Mouse (Mus musculus) heart, postnatal 0 days (tissue): Measurements from ENCODE around the gene Dusp1. TPM values are rescaled to one million over a fixed set of nuclear protein-coding genes. Genes with fewer than 3 reads are reported as not detected.

Experiments
- ATAC-seq: fragments of 200-750 bp; cut with Nextera tagmentation; 2 replicates; pipeline ENCODE4 v1.8.0; 2017; ENCODE audit warnings: low read depth, moderate number of reproducible peaks, moderate library complexity; ENCODE audit not compliant: insufficient read depth
- DNase-seq: peaks from one replicate; pipeline ENCODE4 v3.0.0-alpha.2; 2016; ENCODE audit warnings: low spot score
- H3K27ac ChIP-seq: fragments of 300-500 bp; sonication (generic); 2 replicates; pipeline ENCODE4 v1.5.1; 2014; ENCODE audit warnings: low read depth, mild to moderate bottlenecking
- H3K27me3 ChIP-seq: fragments of 300-500 bp; sonication (generic); 2 replicates; pipeline ENCODE4 v1.6.1; 2014; ENCODE audit warnings: low read length, mixed read lengths; ENCODE audit not compliant: control insufficient read depth, insufficient read depth
- H3K36me3 ChIP-seq: fragments of 300-500 bp; sonication (generic); replicated peaks from 2 replicates; pipeline ENCODE4 v1.6.1; 2014; ENCODE audit warnings: low read length, mixed read lengths; ENCODE audit not compliant: control insufficient read depth, insufficient read depth
- H3K4me1 ChIP-seq: fragments of 300-500 bp; sonication (generic); 2 replicates; pipeline ENCODE4 v1.6.1; 2014; ENCODE audit warnings: antibody characterized with exemption; ENCODE audit not compliant: control insufficient read depth, insufficient read depth
- H3K4me2 ChIP-seq: fragments of 300-500 bp; sonication (generic); 2 replicates; pipeline ENCODE4 v1.6.1; 2014; ENCODE audit warnings: low read depth, mild to moderate bottlenecking, low read length, moderate library complexity
- H3K4me3 ChIP-seq: fragments of 300-500 bp; sonication (generic); 2 replicates; pipeline ENCODE4 v1.5.1; 2014; ENCODE audit warnings: low read depth, low read length
- H3K9ac ChIP-seq: fragments of 300-500 bp; sonication (generic); replicated peaks from 2 replicates; pipeline ENCODE4 v1.6.1; 2014; ENCODE audit warnings: low read depth, low read length, mixed read lengths
- H3K9me3 ChIP-seq: fragments of 300-500 bp; sonication (generic); replicated peaks from 2 replicates; pipeline ENCODE4 v1.6.1; 2016; ENCODE audit warnings: low read length; ENCODE audit not compliant: control insufficient read depth
- CTCF ChIP-seq: IDR thresholded peaks from 2 replicates; pipeline ENCODE4 v1.5.1; 2016; ENCODE audit warnings: antibody characterized with exemption, control low read depth, low read depth
- EP300 ChIP-seq: IDR thresholded peaks from 2 replicates; pipeline ENCODE4 v1.6.1; 2016; ENCODE audit warnings: antibody characterized with exemption, low read depth
- WGBS: fragments of 180-500 bp; shearing (Covaris S2); extraction: QIAGEN DNeasy Blood & Tissue Kit; methylation state at CpG from one replicate; pipeline ENCODE4 v1.1.7; 2014; 5-methylcytosine and 5-hydroxymethylcytosine counted together
- polyA plus RNA-seq: library from polyadenylated mRNA; unstranded; fragments of >200 nt; fragmentation: Nextera tagmentation; extraction: Ambion mirVana; gene quantifications from 2 replicates; pipeline ENCODE4 v1.2.1, GENCODE M21; 2015
- total RNA-seq: library from RNA; depleted of rRNA; stranded (reverse); fragments of >200 nt; gene quantifications from 2 replicates; pipeline ENCODE4 v1.2.3, GENCODE M21; 2014; ENCODE audit warnings: low replicate concordance

Gene Dusp1
- total and polyA plus RNA-seq, 2 experiments from 2014 or later, result 23.1 to 114 TPM

GRCm38 (mm10) chr17:26508961-26509771 lies 52.8 kb downstream of the Dusp1 start:
- TF ChIP-seq CTCF, result peak; percentile 62
- peak; percentile 5; the same call in 1 of the 2 replicates for TF ChIP-seq EP300
- H3K4me3 ChIP-seq, result peak overlapping the region; percentile 76
- peak overlapping the region; percentile 98 for H3K27ac ChIP-seq
- peak overlapping the region; percentile 88 for H3K9ac ChIP-seq
- H3K27me3 ChIP-seq, result no peaks in the 10 kb centered on the region
- H3K36me3 ChIP-seq, result peaks cover 17% of the 10 kb centered on the region
- peaks cover 45% of the 10 kb centered on the region for H3K4me1 ChIP-seq
- ATAC-seq (peak; percentile 5), DNase-seq (peak; percentile 79)
- no peaks in the 10 kb centered on the region for H3K9me3 ChIP-seq
- WGBS, result 26% methylated on average over 25 of the region's 25 CpGs
- peak overlapping the region; percentile 75 for H3K4me2 ChIP-seq

GRCm38 (mm10) chr17:26508345-26508960 lies 53.5 kb downstream of the Dusp1 start:
- WGBS, result under 1% methylated on average over 58 of the region's 58 CpGs
- peak; percentile 85 for ATAC-seq
- H3K9me3 ChIP-seq, result no peaks in the 10 kb centered on the region

GRCm38 (mm10) chr17:26507966-26508344 lies 54.0 kb downstream of the Dusp1 start:
- H3K4me2 ChIP-seq, result peak overlapping the region; percentile 75
- peaks cover 17% of the 10 kb centered on the region for H3K36me3 ChIP-seq
- ATAC-seq (peak; percentile 62), DNase-seq (peak; percentile 83)
- TF ChIP-seq CTCF (peak; percentile 69), EP300 (0 out of 2 replicates have a peak, but pooled peaks have one; percentile 10)
- no peaks in the 10 kb centered on the region for H3K27me3 ChIP-seq
- peak overlapping the region; percentile 88 for H3K9ac ChIP-seq
- 0% methylated on average over 46 of the region's 46 CpGs for WGBS
- H3K27ac ChIP-seq, result peak overlapping the region; percentile 98
- H3K9me3 ChIP-seq, result no peaks in the 10 kb centered on the region
- peaks cover 42% of the 10 kb centered on the region for H3K4me1 ChIP-seq
- H3K4me3 ChIP-seq, result peak overlapping the region; percentile 76

More at GRCm38 (mm10) chr17:26508345-26508960, 53.5 kb downstream of the Dusp1 start:
- H3K27me3 ChIP-seq, result no peaks in the 10 kb centered on the region
- peaks cover 45% of the 10 kb centered on the region for H3K4me1 ChIP-seq
- peaks cover 17% of the 10 kb centered on the region for H3K36me3 ChIP-seq
- H3K27ac ChIP-seq, result peak overlapping the region; percentile 98
- H3K9ac ChIP-seq, result peak overlapping the region; percentile 88
- TF ChIP-seq EP300 (peak; percentile 68), CTCF (no peak)
- H3K4me2 ChIP-seq, result peak overlapping the region; percentile 75
- DNase-seq, result peak; percentile 99
- peak overlapping the region; percentile 76 for H3K4me3 ChIP-seq

GRCm38 (mm10) chr17:26506997-26507871 lies 54.7 kb downstream of the Dusp1 start:
- no peak for TF ChIP-seq EP300
- no peak for TF ChIP-seq CTCF
- WGBS, result 3% methylated on average over 24 of the region's 24 CpGs
- ATAC-seq, result no peak

GRCm38 (mm10) chr17:26506031-26506641 lies 55.8 kb downstream of the Dusp1 start:
- Histone ChIP-seq H3K27ac (peak overlapping the region; percentile 98), H3K4me3 (peak overlapping the region; percentile 76), H3K9ac (peak overlapping the region; percentile 88), H3K9me3 (no peaks in the 10 kb centered on the region), H3K4me2 (peak overlapping the region; percentile 75), H3K36me3 (peaks cover 17% of the 10 kb centered on the region), H3K4me1 (peaks cover 42% of the 10 kb centered on the region), H3K27me3 (no peaks in the 10 kb centered on the region)
- no peak for ATAC-seq
- 32% methylated on average over 14 of the region's 14 CpGs for WGBS
- no peak for TF ChIP-seq CTCF
- no peak for TF ChIP-seq EP300
- no peak for DNase-seq

More at GRCm38 (mm10) chr17:26506997-26507871, 54.7 kb downstream of the Dusp1 start:
- peak overlapping the region; percentile 75 for H3K4me2 ChIP-seq
- peaks cover 43% of the 10 kb centered on the region for H3K4me1 ChIP-seq
- no peaks in the 10 kb centered on the region for H3K27me3 ChIP-seq
- peak; percentile 77 for DNase-seq
- H3K36me3 ChIP-seq, result peaks cover 17% of the 10 kb centered on the region
- H3K4me3 ChIP-seq, result peak overlapping the region; percentile 76
- H3K9me3 ChIP-seq, result no peaks in the 10 kb centered on the region
- H3K9ac ChIP-seq, result peak overlapping the region; percentile 88
- peak overlapping the region; percentile 98 for H3K27ac ChIP-seq
